Mouse (Mus musculus) thymus, postnatal 0 days (tissue): ENCODE measurements around the gene Ntsr1. TPM values are rescaled to one million over a fixed set of nuclear protein-coding genes. Genes with fewer than 3 reads are reported as not detected.

ENCODE experiments used
- DNase-seq: peaks from one replicate; pipeline ENCODE4 v3.0.0-alpha.2; 2015; ENCODE audit warnings: low spot score
- polyA plus RNA-seq: library from polyadenylated mRNA; unstranded; fragments of >200 nt; fragmentation: Nextera tagmentation; extraction: Ambion mirVana; gene quantifications from 2 replicates; pipeline ENCODE4 v1.2.1, GENCODE M21; 2015

Ntsr1 gene
- polyA plus RNA-seq, 1 experiment from 2014 or later = 0.04 TPM

DNA sequence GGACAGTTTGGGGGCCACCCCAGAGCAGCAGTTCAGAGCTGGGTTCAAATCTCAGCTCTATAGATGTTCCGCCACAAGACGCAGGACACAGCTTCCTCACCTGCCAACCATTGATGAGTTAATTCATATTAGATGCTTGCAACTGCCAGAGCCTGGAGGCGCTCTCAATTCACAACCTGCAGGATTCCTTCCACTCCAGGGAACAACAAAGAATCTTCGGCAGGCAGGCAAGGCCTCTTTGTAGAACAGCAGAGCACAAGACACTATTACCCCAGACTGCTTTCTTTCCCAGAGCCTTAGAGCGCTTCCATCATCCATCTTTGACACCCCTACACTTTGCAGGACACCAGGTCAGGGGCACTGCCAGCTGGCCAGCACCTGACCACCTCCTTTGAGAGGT is 6.5 kb downstream of the Ntsr1 start:
- no peak for DNase-seq

DNA sequence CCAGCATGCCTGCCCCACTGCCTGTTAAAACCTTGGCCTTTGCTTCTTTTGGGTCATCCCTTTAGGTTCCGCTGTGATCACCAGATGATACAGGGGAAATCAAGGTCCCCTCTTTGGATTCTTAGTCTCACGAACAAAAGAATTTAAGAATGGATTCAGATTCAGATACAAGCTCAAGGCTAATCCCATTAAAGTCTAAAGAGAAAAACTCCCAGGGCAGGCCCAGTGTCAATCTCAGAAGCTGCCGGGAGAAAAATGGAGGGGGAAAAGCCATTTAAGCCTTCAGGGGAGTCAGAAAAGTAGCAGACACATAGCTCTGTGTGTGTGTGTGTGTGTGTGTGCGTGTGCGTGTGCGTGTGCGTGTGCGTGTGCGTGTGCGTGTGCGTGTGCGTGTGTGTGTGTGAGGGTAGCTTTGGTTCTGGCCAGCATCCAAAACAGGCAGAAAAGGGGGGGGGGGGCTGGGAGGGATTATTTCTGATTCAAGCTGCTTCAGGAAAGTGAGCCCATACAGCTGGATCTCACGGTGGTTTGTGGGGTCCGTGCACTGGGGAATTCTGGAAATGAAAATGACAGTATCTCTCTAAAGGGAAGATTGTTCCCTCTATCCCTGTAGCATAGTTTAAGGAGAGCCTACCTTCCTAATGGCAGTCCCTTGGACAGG is 8.8 kb downstream of the Ntsr1 start:
- no peak for DNase-seq

DNA sequence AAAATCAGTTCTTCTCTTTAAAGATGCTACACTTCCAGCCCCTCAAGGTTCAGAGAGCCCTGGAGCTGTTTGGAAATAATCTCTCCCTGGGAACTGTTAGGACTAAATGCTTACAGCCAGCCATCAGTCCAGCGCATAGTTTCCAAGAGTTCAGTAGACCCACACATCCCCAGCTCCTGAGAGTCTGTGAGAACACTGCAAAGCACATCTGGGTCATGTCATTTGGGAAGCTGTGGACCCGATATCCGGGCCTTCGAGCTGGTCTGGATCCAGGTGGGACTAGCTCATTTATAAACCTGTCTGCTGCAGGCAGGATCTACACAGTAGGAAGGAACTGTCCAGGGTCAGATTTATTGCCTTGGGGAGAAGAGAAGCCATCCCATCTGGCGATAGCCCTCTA is 11.1 kb downstream of the Ntsr1 start:
- DNase-seq = no peak

DNA sequence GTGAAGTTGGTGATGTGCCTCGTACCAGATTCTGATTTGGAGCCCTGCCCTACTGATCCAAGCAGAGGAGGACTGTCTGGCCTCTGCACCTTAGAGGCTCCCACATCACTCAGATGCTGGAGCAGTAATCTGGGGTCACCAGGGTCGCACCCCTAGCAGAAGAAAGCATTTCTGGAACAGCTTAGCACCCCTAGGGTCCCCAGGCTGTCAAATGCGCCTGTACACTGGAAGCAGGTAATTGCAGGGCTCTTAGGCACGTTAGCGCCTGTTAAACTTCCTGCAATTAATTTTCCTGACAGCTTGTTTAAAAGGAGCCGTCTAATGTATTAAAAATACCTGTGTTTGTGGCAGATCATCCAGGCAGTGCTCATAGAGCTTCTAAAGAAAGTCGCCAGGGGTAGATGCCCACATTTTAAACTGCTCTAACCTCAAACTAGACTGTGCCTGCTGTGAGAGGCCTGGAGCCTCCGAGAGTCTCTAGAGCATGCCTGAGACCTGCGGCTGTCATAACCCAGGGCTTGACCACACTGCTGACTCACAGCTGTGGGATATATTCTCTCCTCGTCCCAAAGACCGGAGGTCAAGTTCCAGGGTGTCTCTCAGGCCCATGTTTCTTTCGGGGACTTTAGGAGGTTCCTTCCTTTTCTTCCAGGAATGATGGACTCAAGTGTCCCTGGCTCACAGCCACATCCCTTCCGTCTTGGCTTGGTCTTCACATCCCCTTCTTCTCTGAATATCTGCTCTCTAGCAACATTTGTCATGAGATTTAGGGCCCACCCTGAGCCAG is 12.3 kb downstream of the Ntsr1 start:
- DNase-seq = no peak

DNA sequence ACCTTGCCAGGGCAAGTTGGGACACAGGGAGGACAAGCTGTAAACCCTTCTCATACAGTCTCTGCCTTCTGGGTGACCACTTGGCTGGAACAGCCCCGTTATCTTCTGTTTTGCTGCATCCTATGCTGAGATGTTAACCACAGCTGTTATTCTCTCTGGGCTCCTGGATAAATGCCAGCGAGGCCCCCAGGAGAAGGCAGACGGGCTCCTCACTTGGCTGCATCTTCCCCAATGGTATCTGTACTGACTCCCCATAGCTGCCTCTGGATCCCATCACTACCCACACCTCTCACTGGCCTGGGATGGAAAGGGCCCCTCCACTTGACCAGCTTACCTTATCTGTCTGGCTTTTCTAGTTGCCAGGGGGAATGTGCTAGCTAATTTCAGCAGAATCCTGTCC is 13.2 kb downstream of the Ntsr1 start:
- no peak for DNase-seq

DNA sequence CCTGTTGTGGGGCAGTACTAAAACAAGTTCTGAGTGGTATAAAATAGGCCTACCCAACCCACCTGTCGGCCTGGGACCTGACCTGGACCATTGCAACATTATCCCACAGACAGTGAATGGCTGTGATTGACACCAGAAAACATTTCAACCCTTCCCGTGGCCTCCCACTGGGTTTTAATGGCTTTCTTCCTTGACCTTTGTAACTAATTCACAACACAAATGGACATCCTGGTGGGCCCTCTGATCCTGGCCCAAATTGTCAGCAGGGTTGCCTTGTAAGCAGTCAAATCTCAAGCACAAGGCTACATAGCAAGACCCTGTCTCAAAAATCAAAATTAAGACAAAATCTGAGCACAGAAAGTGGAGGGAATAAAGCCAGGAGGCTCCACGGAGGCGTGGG is 14.1 kb downstream of the Ntsr1 start:
- no peak for DNase-seq

DNA sequence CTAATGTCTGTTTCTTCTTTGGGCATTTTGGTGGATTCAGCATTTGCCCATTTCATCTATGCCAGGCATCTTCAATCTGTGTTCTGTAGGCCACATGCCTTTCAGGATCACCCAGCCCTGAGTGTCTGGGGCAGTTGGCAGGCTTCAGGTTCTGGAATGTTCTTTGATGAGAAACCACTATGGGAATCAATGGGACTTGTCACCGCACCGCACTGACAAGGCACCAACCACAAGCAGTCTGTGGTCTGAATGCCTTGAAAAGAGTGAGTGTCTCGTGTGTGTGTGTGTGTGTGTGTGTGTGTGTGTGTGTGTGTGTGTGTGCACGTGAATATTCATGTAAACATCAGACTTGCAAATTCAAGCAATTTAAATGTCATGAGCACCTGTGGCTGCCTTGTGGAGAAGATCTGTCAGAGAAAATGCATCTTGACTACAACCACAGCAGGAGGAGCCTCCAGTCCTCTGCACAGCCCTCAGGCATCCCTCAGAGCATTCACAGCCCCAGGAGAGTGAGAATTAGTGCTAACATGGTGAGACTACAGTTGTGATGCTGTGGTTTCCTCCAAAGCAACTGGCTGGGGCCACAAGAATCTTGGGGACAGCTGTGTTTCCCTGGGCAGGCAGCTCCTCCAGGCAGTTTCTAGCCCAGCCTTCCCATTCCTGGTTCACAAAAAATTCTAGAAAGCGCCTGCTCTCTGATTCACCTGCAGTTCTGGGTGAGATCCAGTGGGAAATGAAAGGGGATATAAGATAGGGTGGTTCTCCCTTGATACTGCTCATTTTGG is 21.9 kb downstream of the Ntsr1 start:
- DNase-seq = no peak

DNA sequence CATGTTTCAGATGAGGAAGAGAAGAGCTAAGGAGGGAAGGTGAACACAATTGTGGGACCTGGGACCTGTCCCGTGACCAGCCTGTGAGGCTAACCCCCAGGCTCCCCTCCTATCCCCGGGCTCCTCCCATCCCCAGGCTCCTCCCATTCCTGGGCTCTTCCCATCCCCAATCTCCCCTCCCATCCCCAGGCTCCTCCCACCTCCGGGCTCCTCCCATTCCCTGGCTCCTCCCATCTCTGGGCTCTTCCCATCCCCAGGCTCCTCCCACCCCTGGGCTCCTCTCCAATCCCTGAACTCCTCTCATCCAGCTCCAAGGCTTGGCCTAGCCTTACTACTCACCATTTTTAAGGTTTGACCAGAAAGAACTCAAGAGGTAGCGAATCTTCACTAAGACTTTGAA is 23.0 kb downstream of the Ntsr1 start:
- DNase-seq = no peak

DNA sequence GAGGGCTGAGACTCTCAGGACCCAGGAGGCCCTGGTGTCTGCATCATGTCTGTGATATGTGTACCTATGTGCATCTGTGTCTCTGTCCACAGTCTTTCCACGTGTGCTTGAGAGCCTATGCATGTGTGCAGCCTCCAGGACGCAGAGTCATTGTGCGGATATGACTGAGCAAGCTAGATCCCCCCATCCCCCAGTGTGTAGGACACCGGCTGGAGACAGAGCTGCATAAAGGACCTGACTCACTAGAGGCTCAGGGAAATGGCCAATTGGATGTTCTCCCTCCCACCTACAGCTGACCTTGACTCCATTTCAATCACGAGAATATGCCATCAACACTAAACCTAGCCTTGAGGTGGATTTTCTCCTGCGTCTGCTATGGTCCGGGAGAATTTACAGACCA is 27.7 kb downstream of the Ntsr1 start:
- no peak for DNase-seq

DNA sequence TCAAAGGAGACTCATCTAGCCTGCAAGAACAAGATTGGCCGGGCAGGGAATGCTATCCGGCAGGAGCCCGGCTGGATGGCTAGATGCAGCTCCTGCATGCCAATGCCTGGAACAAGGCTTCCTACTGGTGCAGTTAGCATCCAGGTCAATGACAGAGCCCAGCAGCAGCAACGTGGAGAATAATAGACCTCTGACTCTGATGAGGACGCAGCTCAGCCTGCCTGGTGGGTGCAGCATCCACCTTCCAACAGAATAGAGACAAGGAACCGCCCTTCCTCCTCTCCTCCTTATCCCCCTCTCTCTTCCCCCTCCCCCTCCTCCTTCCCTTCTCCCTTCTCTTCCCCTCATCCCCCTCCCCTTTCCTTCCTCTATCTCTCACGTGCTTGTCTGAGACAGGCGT is 28.1 kb downstream of the Ntsr1 start:
- no peak for DNase-seq

DNA sequence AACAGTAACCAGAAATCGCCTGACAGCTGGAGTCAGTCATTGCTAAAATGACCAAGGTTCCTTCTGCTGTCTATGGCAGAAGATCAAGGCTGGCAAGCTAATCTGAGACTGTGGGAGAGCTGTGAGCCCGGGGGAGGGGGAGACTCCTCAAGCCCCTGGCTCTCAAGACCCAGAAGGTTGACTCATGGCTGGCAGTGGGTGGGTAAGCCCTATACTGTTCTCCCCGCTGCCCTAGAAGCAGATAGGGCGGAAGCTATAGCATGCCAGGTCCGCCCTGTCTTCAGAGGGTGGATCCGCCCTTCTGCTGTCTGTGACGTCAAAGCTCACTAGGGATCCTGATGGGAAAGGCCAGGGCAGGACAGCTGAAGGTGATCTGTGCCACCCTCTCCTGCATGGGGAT is 30.4 kb downstream of the Ntsr1 start:
- DNase-seq = no peak

DNA sequence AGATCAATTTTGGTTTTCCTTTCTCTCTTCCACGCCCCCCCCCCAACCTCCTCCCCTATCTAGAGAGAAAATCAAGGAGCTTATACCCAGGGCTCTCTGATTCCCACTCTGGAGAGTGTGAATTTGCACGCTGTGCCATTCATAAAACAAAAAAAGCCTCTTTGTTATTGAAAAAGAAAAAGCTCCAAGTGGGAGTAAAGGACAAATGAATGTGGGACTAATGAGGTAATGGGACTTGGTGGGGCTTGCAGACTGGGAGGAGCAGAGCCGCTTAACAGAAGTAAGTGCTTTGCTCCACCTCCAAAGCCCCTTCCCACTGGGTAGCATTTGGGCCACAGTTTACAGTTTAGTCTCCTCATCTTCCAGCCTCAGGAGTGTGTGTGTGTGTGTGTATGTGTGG is 30.8 kb downstream of the Ntsr1 start:
- no peak for DNase-seq

DNA sequence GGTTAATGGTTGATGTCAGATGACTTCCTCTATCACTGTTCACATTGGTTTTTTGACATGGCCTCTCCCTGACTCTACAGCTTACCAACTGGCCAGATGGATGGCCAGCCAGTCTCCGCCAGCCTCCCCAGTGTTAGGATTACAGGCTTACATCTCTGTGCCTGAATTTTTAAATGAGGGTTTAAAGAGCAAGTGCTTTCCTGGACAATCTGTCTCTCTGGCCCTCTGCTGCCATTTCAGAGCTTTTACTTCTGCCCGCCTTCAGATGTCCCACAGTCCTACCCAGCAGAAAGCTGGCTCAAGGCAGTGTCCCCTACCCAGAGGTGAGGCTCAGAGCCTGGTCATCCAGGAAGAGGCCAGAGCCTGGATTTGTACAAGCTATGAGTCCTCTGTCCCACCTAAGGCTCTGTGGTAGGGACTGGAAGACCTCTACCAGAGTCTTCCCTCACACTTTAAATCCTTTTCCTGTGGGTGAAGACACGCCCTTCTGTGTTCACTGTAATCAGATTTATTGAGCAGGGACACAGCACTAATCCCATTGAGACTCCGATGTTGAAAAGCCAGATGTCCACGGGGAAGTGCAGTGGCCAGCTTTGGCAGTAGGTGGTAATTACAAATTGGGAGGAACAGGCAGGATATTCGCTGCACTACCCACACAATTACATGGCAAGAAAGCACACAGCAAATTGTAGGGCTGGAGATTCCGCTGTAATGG is 32.1 kb downstream of the Ntsr1 start:
- DNase-seq = no peak

DNA sequence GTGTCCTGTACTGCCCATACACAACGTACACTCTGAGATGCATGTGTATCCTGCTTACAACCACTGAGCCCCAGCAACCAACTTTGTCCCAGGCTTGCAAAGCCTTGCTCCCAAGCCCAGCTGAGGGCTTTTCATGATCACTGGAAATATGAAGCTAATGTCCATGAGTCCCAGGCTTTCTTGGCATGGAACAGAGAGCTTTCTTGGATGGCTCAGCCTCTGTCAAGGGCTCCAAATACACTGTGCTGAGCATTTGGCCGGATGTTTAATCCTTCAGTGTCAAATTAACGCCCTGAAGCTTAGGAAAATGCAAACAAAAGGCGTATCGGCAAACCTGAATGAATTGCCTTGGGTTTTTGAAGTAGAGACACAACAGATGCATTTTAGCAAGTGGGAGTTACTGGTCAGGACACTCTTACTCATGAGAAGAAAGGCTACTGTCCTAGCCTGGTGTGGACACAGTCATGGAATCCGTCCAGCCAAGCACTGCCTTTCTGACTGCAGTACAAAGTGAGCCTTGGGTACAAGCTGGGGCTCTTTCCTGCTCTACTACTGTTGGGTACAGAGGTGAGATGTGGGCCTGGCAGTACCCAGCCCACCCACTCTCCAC is 32.7 kb downstream of the Ntsr1 start:
- DNase-seq = no peak

DNA sequence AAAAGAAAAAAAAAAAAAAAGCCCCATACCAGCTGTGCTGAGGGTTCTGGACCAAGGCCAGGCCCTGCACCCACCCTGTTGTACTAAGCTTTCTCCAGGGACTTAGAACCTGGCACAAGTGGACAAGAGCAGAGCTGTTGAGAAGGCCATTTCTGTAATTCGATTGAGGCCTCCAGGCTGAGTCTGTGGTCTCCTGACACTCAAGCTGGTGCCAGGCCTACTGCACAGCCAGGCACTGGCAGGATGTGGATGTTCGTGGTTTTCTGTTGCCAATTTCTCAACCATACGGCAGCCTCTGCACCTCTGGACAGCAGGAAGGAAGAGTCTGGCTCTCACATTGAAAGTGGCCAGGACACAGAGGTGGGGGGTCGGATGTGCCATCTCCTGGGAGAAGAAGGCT is 33.5 kb downstream of the Ntsr1 start:
- DNase-seq = no peak

DNA sequence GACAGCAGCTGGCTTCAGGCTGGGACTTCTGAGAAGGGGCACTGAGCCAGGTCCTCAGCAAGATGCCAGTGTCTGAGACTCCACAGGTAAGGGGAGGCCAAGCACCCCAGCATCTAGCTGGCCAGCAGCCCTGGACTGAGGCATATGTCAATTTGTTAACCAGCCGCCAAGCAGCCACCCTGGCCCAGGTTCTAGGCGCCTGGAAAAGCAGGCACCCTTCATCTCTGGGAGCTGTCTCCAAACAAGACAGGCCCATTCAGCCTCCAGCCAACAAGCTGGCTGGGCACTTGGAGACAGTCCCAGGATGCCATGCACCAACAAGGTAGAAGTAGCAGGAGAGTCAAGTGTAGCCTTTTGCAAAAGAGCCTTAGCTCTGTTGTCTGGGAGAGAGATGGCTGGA is 43.9 kb downstream of the Ntsr1 start:
- no peak for DNase-seq

DNA sequence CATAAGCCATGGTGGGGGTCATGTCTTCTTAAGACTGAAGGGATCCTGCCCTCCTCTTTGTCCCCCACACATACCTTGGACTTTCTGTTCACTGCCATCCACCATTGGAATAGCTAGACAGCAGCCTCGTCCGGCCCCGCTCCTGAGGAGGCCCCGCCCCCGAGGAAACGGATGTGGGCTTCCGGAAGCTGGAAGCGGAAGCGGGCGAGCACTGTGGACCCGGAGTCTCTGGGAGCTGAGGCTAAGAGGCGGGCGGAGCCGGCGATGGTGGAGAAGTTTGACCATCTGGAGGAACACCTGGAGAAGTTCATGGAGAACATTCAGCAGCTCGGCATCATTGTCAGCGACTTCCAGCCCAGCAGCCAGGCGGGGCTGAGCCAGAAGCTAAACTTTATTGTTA is 45.3 kb downstream of the Ntsr1 start:
- no peak for DNase-seq

DNA sequence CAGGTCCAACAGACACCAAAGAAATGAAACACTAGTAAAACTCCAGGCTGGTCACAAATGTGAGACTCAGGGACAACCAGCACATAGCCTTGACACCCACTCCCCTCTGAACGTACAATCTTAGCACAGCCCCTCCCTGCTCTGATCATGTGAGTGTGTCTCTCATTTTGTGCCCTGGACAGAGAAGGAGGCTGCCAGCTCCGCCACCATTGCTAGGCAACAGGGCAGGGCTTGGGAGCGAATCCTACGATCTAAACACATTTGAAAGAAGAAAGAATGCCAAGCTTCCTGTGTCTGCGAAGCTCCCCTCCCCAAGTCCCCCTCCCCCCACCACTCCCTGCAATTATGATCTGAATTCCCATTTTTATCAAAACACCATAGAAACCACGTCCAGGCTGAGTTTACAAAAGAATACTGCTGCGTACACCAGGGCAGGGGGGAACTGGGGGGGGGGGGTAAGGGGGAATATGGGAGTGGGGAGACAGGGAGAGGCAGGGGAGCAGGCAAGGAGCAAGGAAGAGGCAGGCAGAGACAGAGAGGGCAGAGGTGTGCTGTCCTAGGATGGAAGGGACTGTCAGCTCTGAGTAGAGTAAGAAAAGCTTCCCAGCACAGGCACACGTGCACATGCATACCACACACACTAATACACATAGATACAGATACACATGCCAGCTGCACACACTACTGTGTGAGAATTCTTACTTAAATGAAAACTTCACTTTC is 47.8 kb downstream of the Ntsr1 start:
- DNase-seq = no peak

DNA sequence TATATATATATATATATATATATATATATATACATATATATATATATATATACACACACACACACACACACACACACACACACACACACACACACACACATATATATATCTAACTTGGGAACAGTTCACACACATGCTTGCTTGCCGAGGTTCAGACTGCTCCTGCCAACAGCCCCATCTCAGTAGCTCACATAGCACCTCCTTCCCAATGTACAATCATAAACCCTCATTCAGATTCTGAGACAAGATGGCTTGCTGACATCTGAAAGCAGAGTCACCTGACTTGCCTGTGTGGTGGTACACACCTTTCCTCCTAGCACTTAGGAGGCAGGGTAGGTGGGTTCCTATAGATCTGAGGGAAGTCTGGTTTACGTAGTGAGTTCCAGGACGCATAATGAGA is 52.6 kb downstream of the Ntsr1 start:
- no peak for DNase-seq

DNA sequence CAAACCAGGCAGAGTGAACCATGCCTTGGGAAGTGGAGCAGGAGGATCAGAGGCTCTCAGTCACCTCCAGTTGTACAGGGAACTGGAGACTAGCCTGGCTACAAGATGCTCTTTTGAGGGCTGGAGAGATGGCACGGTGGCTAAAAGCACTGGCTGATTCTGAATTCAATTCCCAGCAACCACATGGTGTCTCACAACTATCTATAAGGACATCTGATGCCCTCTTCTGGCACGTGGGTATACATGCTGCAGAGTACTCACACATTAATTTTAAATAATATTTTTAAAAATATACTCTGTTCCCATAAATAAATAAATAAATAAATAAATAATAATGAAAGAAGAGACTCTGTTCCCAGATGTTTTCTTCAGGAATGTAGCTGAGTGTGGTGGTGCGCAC is 55.4 kb downstream of the Ntsr1 start:
- DNase-seq = no peak

DNA sequence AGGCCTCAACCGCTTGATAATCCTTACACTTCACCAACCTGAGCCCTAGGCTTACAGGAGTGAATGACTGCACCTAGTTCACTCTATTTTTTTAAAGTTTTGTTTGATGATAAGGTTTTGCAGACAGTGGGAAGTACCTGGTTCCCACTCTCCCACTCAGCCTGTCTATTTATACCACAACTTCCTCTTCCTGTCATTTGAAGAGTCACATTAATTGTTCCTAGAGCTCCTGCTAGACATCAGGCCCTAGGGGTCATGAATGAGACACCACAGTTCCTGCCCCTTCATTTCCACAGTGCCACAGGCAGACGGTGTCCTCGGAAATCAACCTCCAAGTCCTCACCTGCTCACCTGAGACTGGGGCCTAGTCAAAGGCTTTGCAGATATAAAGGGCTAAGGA is 56.7 kb downstream of the Ntsr1 start:
- no peak for DNase-seq
